In the genomic region with DNA sequence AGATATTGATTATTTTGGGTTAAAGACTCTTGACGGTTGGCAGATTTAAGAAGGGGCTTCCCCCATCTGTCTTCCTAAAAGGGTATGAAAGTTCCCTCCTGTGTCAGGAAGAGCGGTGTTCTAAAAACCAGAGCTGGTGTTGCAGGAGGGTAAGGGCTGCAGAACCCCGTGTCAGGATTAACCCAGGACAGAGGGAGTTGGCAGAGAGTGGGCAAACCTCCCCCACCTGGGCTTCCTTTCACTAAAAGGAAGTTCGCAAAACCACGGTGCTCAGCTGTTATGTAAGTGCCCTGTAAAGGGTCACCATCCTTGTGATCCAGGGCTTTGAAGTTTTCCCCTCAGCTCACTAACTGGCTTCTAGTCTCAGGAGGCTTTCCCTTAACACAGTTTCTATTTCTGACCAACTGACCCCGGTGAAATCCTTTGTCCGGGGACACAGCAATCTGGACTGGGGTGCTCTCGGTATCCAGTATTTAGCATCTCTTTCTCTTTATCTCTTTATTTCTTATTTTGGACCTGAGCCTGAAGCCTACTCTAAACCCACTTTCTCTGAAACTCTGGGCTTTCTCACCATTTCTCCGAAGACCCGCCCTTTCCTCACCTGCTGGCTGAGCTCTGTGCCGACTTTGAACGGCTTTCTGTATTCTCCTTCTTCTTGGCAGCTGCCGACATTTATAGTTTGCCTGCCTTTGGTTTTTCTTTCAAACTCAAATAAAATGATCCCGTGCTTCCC, we compare ENCODE assay signal across 11 mouse cellular contexts. TPM values are rescaled to one million over a fixed set of nuclear protein-coding genes. Genes with fewer than 3 reads are reported as not detected.
DNase-seq lines count a peak whose midpoint lies in the region; ATAC-seq lines count a peak whose summit lies in the region.
"Had no signal": no experiment of that assay in that cellular context is flagged by ENCODE, and none has a peak within 500 bp of the region (broad histone marks: within the 10 kb centered on the region; RNA-seq: fewer than 3 reads in every experiment).

No protein-coding gene starts in this region.

- H3K9ac ChIP-seq in kidney, embryonic 14.5 days (ENCODE audit: low read depth, low read length) = no peak overlapping the region

- no peak overlapping the region for H3K27ac ChIP-seq in kidney, embryonic 14.5 days (ENCODE audit: low read depth, low read length)
- H3K27ac ChIP-seq: hindbrain, postnatal 0 days had no signal

- H3K27me3 ChIP-seq in kidney, embryonic 14.5 days (ENCODE audit: control insufficient read depth, insufficient read depth, low read length) = no peaks in the 10 kb centered on the region

- WGBS in kidney, embryonic 14.5 days = 68% methylated on average over 14 of the region's 14 CpGs

- DNase-seq in frontal cortex, postnatal 10 days (ENCODE audit: low spot score in 2 of 2) = no peak
- DNase-seq in kidney, adult 8-10 months = peak; percentile 18 to 28
- DNase-seq in CD4-positive helper T cell, adult 2 months (ENCODE audit: low read depth, low spot score) = peak; percentile 36
- no peak for DNase-seq in layer of hippocampus, adult 18-20 months (ENCODE audit: low spot score in 2 of 2)
- no peak for DNase-seq in embryo, embryonic 10 days (ENCODE audit: low spot score)
- DNase-seq: cerebellum, postnatal 36 days; lung, adult 18-20 months had no signal

- no peak overlapping the region for H3K4me2 ChIP-seq in kidney, embryonic 14.5 days (replicated peaks; ENCODE audit: low read depth, low read length)

- no peak overlapping the region for H3K4me3 ChIP-seq in kidney, embryonic 14.5 days (ENCODE audit: low read length)

- H3K36me3 ChIP-seq in kidney, embryonic 14.5 days (ENCODE audit: control insufficient read depth, insufficient read depth, low read length) = no peaks in the 10 kb centered on the region

- H3K9me3 ChIP-seq in kidney, embryonic 14.5 days (ENCODE audit: control insufficient read depth, low read length) = no peaks in the 10 kb centered on the region

- ATAC-seq in frontal cortex, adult (ENCODE audit: low TSS enrichment) = 0 out of 2 replicates have a peak, but pooled peaks have one; percentile 6
- ATAC-seq in kidney, embryonic 14.5 days (ENCODE audit: low FRiP score, low TSS enrichment) = no peak
- ATAC-seq in inflammation-experienced regulatory T-cells, adult 6 months = peak; percentile 70
- ATAC-seq: hindbrain, postnatal 0 days had no signal

- H3K4me1 ChIP-seq in kidney, embryonic 14.5 days (ENCODE audit: control insufficient read depth, insufficient read depth, low read length) = 0 out of 2 replicates have a peak, but pooled peaks cover 7% of the 10 kb centered on the region

RNA-seq across cellular contexts. Expression of a gene that starts 17.3 kb away (rescaled TPM):
- polyA plus RNA-seq in kidney, embryonic 14.5 days (2014; fragmentation: Nextera tagmentation; extraction: Ambion mirVana) = 7.2 and 11.4 TPM in 2 replicates
- polyA plus RNA-seq in inflammation-experienced regulatory T-cells, adult 6 months (2017; shearing (Covaris generic)) = 10 to 100 TPM; 74.8 to 86.0 (median 84.5) TPM
- total RNA-seq in layer of hippocampus, adult 18-20 months (2021) = 1 to 10 TPM; 5.0 to 5.1 TPM

Comparison
In these comparisons a context has a peak if more than half of its experiments do, and no peak if none do; other contexts are left out.
1. DNase-seq: peak in kidney, adult 8-10 months (2 of 2) and CD4-positive helper T cell, adult 2 months (single experiment); none in frontal cortex, postnatal 10 days (0 of 2), layer of hippocampus, adult 18-20 months (0 of 2) and embryo, embryonic 10 days (single experiment).